Mouse (Mus musculus): ENCODE measurements around the gene Lect2. TPM values are rescaled to one million over a fixed set of nuclear protein-coding genes. Genes with fewer than 3 reads are reported as not detected.

Gene Lect2
- polyA plus RNA-seq, 1 experiment from 2014 or later, result not detected

DNA sequence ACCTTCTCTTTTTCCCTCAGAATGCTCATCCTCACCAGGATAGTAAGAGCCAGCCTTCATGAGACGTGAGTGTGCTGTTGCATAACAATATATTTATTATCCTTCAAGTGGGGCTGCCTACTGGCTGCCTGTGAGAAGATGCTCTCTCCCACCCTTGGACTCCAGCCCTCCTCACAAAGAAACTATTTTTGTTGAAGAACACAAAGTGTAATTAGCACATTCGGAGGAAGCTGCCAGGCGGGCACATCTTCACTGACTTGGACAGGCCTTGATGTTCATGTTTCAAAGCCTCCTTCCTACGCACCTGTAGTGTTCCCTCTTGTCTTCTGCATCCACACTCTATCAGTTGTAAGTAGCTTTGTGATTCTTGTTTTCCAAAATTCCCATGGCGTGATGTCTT lies 32.1 kb upstream of the Lect2 start:
- no peak overlapping the region for H3K4me3 ChIP-seq
- H3K9ac ChIP-seq (replicated peaks), result no peak overlapping the region
- H3K9me3 ChIP-seq, result no peaks in the 10 kb centered on the region
- H3K27ac ChIP-seq (replicated peaks), result no peak overlapping the region
- no peaks in the 10 kb centered on the region for H3K27me3 ChIP-seq
- 66% methylated on average over 5 of the region's 5 CpGs for WGBS
- no peaks in the 10 kb centered on the region for H3K36me3 ChIP-seq
- peaks cover 25% of the 10 kb centered on the region for H3K4me1 ChIP-seq
- no peak for ATAC-seq (replicated peaks)
- no peak overlapping the region for H3K4me2 ChIP-seq (replicated peaks)

- Histone ChIP-seq H3K4me2 (replicated peaks) (no peak overlapping the region), H3K27me3 (no peaks in the 10 kb centered on the region), H3K9me3 (no peaks in the 10 kb centered on the region), H3K9ac (replicated peaks) (no peak overlapping the region), H3K4me1 (peaks cover 24% of the 10 kb centered on the region), H3K27ac (replicated peaks) (no peak overlapping the region), H3K36me3 (no peaks in the 10 kb centered on the region), H3K4me3 (no peak overlapping the region)
- 85% methylated on average over 5 of the region's 5 CpGs for WGBS
- ATAC-seq (replicated peaks), result no peak
These were observed 29.8 kb upstream of the Lect2 start for GRCm38 (mm10) chr13:56578097-56578496.

DNA sequence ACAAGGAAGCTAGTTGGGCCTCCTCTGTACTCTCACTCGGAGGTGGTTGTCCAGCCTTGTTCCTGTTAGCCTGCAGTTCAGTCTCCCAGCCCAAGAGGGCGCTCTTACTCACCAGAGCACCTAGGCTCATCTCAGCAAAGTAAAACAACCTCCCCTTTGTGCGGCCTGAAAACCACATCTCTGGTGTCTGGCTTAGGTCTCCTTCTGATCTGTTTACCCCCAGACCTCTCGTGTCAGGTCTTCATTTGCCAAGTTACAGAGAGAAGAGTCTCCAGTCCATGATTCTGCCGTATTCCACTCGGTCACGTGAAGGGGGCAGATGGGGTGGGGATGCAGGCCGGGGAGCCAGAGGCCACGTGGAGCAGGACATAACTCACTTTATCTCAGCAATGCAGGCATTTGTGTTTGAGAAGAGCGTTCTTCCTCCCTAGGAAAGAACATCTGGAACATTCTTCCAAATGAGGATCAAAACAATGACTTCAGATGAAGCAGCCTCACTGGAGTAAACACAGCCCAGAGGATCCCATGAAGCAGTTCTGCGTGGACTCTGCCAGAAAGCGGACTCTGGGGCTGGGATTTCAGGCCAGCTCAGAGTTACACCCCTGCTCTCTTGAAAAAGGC lies 27.5 kb upstream of the Lect2 start:
- Histone ChIP-seq H3K4me1 (peaks cover 4% of the 10 kb centered on the region; the same call in 1 of the 2 replicates), H3K36me3 (no peaks in the 10 kb centered on the region), H3K27ac (replicated peaks) (no peak overlapping the region), H3K9me3 (no peaks in the 10 kb centered on the region), H3K9ac (replicated peaks) (no peak overlapping the region), H3K27me3 (no peaks in the 10 kb centered on the region), H3K4me2 (replicated peaks) (no peak overlapping the region), H3K4me3 (no peak overlapping the region)
- 68% methylated on average over 12 of the region's 12 CpGs for WGBS
- no peak for ATAC-seq (replicated peaks)

- no peaks in the 10 kb centered on the region for H3K27me3 ChIP-seq
- H3K4me2 ChIP-seq (replicated peaks), result no peak overlapping the region
- H3K27ac ChIP-seq (replicated peaks), result no peak overlapping the region
- no peak for ATAC-seq (replicated peaks)
- no peaks in the 10 kb centered on the region for H3K4me1 ChIP-seq
- no peaks in the 10 kb centered on the region for H3K9me3 ChIP-seq
- WGBS, result 69% methylated on average over 4 of the region's 4 CpGs
- no peak overlapping the region for H3K4me3 ChIP-seq
- no peak overlapping the region for H3K9ac ChIP-seq (replicated peaks)
- no peaks in the 10 kb centered on the region for H3K36me3 ChIP-seq
These were observed 26.8 kb upstream of the Lect2 start for GRCm38 (mm10) chr13:56575074-56575473.

GRCm38 (mm10) chr13:56571645-56572044 lies 23.3 kb upstream of the Lect2 start:
- H3K4me1 ChIP-seq, result no peaks in the 10 kb centered on the region
- H3K4me3 ChIP-seq, result no peak overlapping the region
- no peak for ATAC-seq (replicated peaks)
- no peak overlapping the region for H3K4me2 ChIP-seq (replicated peaks)
- H3K27ac ChIP-seq (replicated peaks), result no peak overlapping the region
- no peaks in the 10 kb centered on the region for H3K27me3 ChIP-seq
- 89% methylated on average over 8 of the region's 8 CpGs for WGBS
- H3K9me3 ChIP-seq, result no peaks in the 10 kb centered on the region
- H3K9ac ChIP-seq (replicated peaks), result no peak overlapping the region
- H3K36me3 ChIP-seq, result no peaks in the 10 kb centered on the region

DNA sequence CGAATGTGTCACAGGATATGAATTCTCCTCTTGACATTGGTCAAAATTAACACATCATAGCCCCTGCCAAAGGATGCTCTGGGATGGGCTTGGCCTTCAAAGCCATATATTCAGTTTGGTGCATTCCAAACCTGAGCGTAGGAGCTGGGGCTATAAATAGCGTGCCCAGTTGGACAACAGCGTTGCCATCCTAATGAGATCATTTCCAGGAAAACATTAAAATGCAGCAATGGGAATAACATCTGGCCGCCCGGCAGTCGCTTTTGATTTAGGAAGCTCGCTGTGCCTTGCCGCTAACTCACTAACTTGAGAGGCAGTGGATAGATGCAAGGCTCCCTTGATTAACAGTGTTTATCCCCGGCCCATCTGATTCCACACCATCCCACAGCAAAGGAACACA lies 18.0 kb upstream of the Lect2 start:
- H3K36me3 ChIP-seq, result no peaks in the 10 kb centered on the region
- no peaks in the 10 kb centered on the region for H3K9me3 ChIP-seq
- H3K27me3 ChIP-seq, result no peaks in the 10 kb centered on the region
- no peak overlapping the region for H3K27ac ChIP-seq (replicated peaks)
- H3K4me2 ChIP-seq (replicated peaks), result no peak overlapping the region
- H3K9ac ChIP-seq (replicated peaks), result no peak overlapping the region
- 61% methylated on average over 10 of the region's 10 CpGs for WGBS
- no peak for ATAC-seq (replicated peaks)
- H3K4me1 ChIP-seq, result no peaks in the 10 kb centered on the region
- H3K4me3 ChIP-seq, result no peak overlapping the region

DNA sequence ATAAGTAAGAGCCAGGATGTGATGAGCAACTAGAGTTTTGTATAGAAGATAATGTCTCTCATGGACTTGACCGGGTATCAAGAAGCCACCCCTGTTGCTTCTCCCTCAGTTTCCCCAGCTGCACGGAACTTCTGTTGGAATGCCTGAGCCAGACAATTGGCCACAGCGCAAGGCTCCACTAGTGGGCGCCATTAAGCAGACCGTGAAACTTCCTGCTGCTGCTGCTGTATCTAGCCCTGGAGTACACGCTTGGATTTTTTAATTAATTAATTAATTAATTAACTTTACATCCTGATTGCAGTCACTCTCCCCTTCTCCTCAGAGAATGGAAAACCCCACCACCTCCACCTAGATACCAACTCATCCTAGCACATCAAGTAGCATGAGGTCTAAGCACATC lies 14.8 kb upstream of the Lect2 start:
- H3K27me3 ChIP-seq, result no peaks in the 10 kb centered on the region
- no peaks in the 10 kb centered on the region for H3K9me3 ChIP-seq
- H3K27ac ChIP-seq (replicated peaks), result no peak overlapping the region
- no peak overlapping the region for H3K4me2 ChIP-seq (replicated peaks)
- no peak overlapping the region for H3K9ac ChIP-seq (replicated peaks)
- H3K4me3 ChIP-seq, result no peak overlapping the region
- H3K36me3 ChIP-seq, result no peaks in the 10 kb centered on the region
- no peak for ATAC-seq (replicated peaks)
- 32% methylated on average over 6 of the region's 6 CpGs for WGBS
- no peaks in the 10 kb centered on the region for H3K4me1 ChIP-seq

DNA sequence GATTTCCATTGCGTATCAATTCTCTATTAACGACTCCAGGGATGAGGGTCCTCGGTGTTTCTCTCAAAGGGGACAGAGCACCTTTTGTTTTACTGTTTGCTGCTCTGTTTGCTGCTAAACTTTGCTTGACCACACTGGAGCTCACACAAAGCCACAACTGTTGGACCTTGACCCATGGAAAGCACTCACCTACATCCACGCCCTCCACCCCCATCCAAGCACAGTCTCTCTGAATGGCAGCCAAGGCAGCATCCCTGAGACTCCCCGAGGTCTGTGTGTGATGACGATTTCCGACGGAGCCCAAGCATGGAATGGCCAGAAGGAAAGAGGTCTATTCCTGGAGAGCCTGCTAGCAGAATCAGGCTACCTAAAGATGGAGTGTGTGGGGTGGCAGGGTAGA lies 12.8 kb upstream of the Lect2 start:
- H3K4me1 ChIP-seq, result no peaks in the 10 kb centered on the region
- no peak overlapping the region for H3K27ac ChIP-seq (replicated peaks)
- H3K9me3 ChIP-seq, result no peaks in the 10 kb centered on the region
- H3K4me2 ChIP-seq (replicated peaks), result no peak overlapping the region
- H3K9ac ChIP-seq (replicated peaks), result no peak overlapping the region
- no peak for ATAC-seq (replicated peaks)
- no peaks in the 10 kb centered on the region for H3K36me3 ChIP-seq
- no peaks in the 10 kb centered on the region for H3K27me3 ChIP-seq
- 69% methylated on average over 8 of the region's 8 CpGs for WGBS
- no peak overlapping the region for H3K4me3 ChIP-seq

DNA sequence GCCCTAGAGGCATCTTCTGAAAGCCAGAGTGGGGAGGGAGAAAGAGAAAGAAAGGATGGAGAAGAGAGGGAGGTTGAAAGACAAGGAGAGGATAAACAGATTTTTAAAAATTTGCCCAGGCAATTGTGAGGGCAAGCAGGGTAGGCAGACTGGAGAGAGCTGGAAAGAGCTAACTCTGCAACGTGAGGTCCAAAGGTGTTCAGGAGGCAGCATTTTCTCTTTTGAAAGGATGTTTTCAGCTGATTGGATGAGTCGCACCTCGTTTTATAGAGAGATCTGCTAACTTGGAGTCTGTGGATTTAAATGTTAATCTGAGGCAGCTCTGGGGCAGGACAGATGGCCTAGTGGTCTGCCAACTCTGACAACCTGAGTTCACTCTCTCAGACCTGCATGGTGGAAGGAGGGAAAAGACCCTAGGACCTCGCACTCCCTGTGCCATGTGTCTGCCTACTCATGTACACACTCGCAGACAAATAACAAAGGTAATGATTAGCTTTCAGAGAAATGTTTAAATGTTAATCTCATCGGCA lies 11.6 kb upstream of the Lect2 start:
- Histone ChIP-seq H3K36me3 (no peaks in the 10 kb centered on the region), H3K9me3 (no peaks in the 10 kb centered on the region), H3K4me1 (no peaks in the 10 kb centered on the region), H3K27me3 (no peaks in the 10 kb centered on the region), H3K27ac (replicated peaks) (no peak overlapping the region), H3K4me2 (replicated peaks) (no peak overlapping the region), H3K4me3 (no peak overlapping the region), H3K9ac (replicated peaks) (no peak overlapping the region)
- no peak for ATAC-seq (replicated peaks)
- WGBS, result 80% methylated on average over 6 of the region's 6 CpGs

DNA sequence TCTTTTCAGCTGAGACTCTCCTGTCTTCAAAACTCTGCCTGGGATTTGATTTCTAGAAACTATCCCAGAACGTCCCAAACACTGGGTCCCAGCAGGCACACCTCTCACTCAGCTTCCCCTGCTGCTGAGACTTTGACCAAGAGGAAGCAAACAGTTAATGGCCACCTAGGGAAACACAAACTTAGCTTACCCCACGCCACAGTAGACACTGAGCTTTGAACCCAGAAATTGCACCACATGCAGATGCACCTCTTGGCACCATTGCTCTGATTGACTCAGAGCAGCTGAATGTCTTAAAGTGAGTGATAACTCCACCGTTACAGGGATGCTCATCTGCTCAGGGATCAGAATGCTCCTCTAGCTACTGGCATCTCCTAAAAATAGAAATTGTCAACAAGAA lies 10.5 kb upstream of the Lect2 start:
- Histone ChIP-seq H3K9me3 (no peaks in the 10 kb centered on the region), H3K4me1 (peaks cover 6% of the 10 kb centered on the region; the same call in 1 of the 2 replicates), H3K4me3 (no peak overlapping the region), H3K9ac (replicated peaks) (no peak overlapping the region), H3K4me2 (replicated peaks) (no peak overlapping the region), H3K27ac (replicated peaks) (no peak overlapping the region), H3K36me3 (no peaks in the 10 kb centered on the region), H3K27me3 (no peaks in the 10 kb centered on the region)
- ATAC-seq (replicated peaks), result no peak
- 42% methylated on average over 3 of the region's 3 CpGs for WGBS

- 72% methylated on average over 3 of the region's 3 CpGs for WGBS
- H3K27ac ChIP-seq (replicated peaks), result no peak overlapping the region
- H3K4me2 ChIP-seq (replicated peaks), result no peak overlapping the region
- no peaks in the 10 kb centered on the region for H3K9me3 ChIP-seq
- no peak overlapping the region for H3K9ac ChIP-seq (replicated peaks)
- no peak overlapping the region for H3K4me3 ChIP-seq
- peaks cover 6% of the 10 kb centered on the region; the same call in 1 of the 2 replicates for H3K4me1 ChIP-seq
- no peaks in the 10 kb centered on the region for H3K27me3 ChIP-seq
- H3K36me3 ChIP-seq, result no peaks in the 10 kb centered on the region
- no peak for ATAC-seq (replicated peaks)
These were observed 8.4 kb upstream of the Lect2 start for GRCm38 (mm10) chr13:56556701-56557100.

DNA sequence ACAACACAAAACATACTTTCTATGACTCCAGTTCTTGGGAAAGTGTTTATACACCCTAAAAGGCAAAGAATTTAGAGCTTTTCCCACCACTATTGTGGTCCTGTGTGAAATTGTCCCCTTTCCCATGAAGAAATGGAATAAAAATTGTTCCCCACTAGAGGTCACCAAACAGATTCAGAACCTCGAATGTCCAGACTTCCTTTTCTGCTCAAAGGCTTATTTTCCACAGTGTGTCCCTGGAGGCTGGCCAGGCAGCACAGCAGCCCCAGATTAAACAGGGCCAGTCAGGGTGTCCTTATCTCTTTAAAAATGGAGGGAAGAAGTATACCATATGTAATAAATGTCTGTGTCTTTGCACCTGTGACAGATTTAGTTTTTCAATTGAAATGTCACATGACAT lies 7.7 kb upstream of the Lect2 start:
- Histone ChIP-seq H3K4me3 (no peak overlapping the region), H3K4me1 (peaks cover 6% of the 10 kb centered on the region; the same call in 1 of the 2 replicates), H3K9ac (replicated peaks) (no peak overlapping the region), H3K27ac (replicated peaks) (no peak overlapping the region), H3K4me2 (replicated peaks) (no peak overlapping the region), H3K27me3 (no peaks in the 10 kb centered on the region), H3K9me3 (no peaks in the 10 kb centered on the region), H3K36me3 (no peaks in the 10 kb centered on the region)
- WGBS, result 4% methylated on average over 1 of the region's 1 CpGs
- ATAC-seq (replicated peaks), result no peak

DNA sequence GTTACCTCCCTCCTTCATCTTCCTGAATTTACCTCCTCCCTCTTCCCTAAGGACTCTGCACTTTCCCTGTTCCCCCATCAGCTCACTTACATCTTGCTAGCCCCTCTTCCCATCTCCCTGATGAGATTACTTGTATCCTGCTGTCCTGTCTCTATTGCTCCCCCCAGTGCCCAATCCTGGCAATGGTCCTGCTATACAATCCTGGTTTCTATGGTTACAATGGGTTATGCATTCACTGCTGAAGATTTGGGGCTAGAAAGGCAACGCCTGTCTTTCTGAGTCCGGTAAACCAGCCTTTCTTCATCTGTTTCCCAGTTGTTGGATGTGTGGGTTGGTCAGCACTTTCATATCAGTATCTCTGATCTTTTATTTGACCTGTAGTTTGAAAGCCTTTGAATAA lies 6.1 kb upstream of the Lect2 start:
- H3K36me3 ChIP-seq, result no peaks in the 10 kb centered on the region
- no peak overlapping the region for H3K4me2 ChIP-seq (replicated peaks)
- WGBS, result 1% methylated on average over 2 of the region's 2 CpGs
- no peak overlapping the region for H3K4me3 ChIP-seq
- no peak overlapping the region for H3K27ac ChIP-seq (replicated peaks)
- H3K9me3 ChIP-seq, result no peaks in the 10 kb centered on the region
- H3K27me3 ChIP-seq, result no peaks in the 10 kb centered on the region
- H3K4me1 ChIP-seq, result peaks cover 6% of the 10 kb centered on the region; the same call in 1 of the 2 replicates
- peak; percentile 51; the same call in 1 of the 2 replicates for ATAC-seq (replicated peaks)
- no peak overlapping the region for H3K9ac ChIP-seq (replicated peaks)

Measured in forebrain, embryonic 15.5 days (tissue).